ENCODE assay signal across 10 mouse cellular contexts in genomic region chr16:30827901-30828608, GRCm38 (mm10).
DNase-seq lines count a peak whose midpoint lies in the region; ATAC-seq and TF ChIP-seq lines count a peak whose summit lies in the region.
"Had no signal": no experiment of that assay in that cellular context is flagged by ENCODE, and none has a peak within 500 bp of the region (broad histone marks: within the 10 kb centered on the region; RNA-seq: fewer than 3 reads in every experiment).

No protein-coding gene starts in this region.

- no peak overlapping the region for H3K9ac ChIP-seq in embryonic facial prominence, embryonic 14.5 days (ENCODE audit: low read depth, low read length)
- H3K9ac ChIP-seq in hindbrain, embryonic 13.5 days = no peak overlapping the region
- H3K9ac ChIP-seq: embryonic facial prominence, embryonic 12.5 days; midbrain, embryonic 15.5 days had no signal

- no peak overlapping the region for H3K4me3 ChIP-seq in embryonic facial prominence, embryonic 14.5 days (ENCODE audit: low read depth, low read length)
- no peak overlapping the region for H3K4me3 ChIP-seq in embryonic facial prominence, embryonic 10.5 days
- H3K4me3 ChIP-seq in gastrocnemius, adult 2 months = no peak overlapping the region
- no peak overlapping the region for H3K4me3 ChIP-seq in hindbrain, embryonic 13.5 days
- H3K4me3 ChIP-seq: embryonic facial prominence, embryonic 12.5 days; midbrain, embryonic 15.5 days had no signal

- H3K27me3 ChIP-seq in embryonic facial prominence, embryonic 14.5 days (replicated peaks; ENCODE audit: control insufficient read depth, insufficient read depth, low read length) = no peaks in the 10 kb centered on the region
- H3K27me3 ChIP-seq in embryonic facial prominence, embryonic 10.5 days (replicated peaks; ENCODE audit: low read depth, poor library complexity, severe bottlenecking) = no peaks in the 10 kb centered on the region
- H3K27me3 ChIP-seq in hindbrain, embryonic 13.5 days = no peaks in the 10 kb centered on the region
- H3K27me3 ChIP-seq: embryonic facial prominence, embryonic 12.5 days; midbrain, embryonic 15.5 days had no signal

- no peaks in the 10 kb centered on the region for H3K36me3 ChIP-seq in embryonic facial prominence, embryonic 14.5 days (ENCODE audit: control insufficient read depth, insufficient read depth, low read length)
- H3K36me3 ChIP-seq in embryonic facial prominence, embryonic 10.5 days (replicated peaks) = no peaks in the 10 kb centered on the region
- H3K36me3 ChIP-seq in hindbrain, embryonic 13.5 days = no peaks in the 10 kb centered on the region
- H3K36me3 ChIP-seq: embryonic facial prominence, embryonic 12.5 days; midbrain, embryonic 15.5 days had no signal

- H3K9me3 ChIP-seq in embryonic facial prominence, embryonic 14.5 days (ENCODE audit: control insufficient read depth, low read length) = no peaks in the 10 kb centered on the region
- H3K9me3 ChIP-seq in embryonic facial prominence, embryonic 10.5 days = 0 out of 2 replicates have a peak, but pooled peaks cover 2% of the 10 kb centered on the region
- H3K9me3 ChIP-seq in hindbrain, embryonic 13.5 days = 0 out of 2 replicates have a peak, but pooled peaks cover 4% of the 10 kb centered on the region
- H3K9me3 ChIP-seq: embryonic facial prominence, embryonic 12.5 days; midbrain, embryonic 15.5 days had no signal

- H3K4me1 ChIP-seq in embryonic facial prominence, embryonic 14.5 days (ENCODE audit: control insufficient read depth, insufficient read depth, low read length) = no peaks in the 10 kb centered on the region; the same call in 1 of the 2 replicates
- peaks cover 7% of the 10 kb centered on the region; the same call in 1 of the 2 replicates for H3K4me1 ChIP-seq in embryonic facial prominence, embryonic 10.5 days
- 0 out of 2 replicates have a peak, but pooled peaks cover 4% of the 10 kb centered on the region for H3K4me1 ChIP-seq in hindbrain, embryonic 13.5 days (replicated peaks)
- H3K4me1 ChIP-seq: embryonic facial prominence, embryonic 12.5 days; midbrain, embryonic 15.5 days had no signal

- intact Hi-C loops in gastrocnemius, adult 2 months (cut with DNase I) = loop anchor here (5.0 kb wide), 1 partner anchor 36 kb away; no protein-coding TSS in a partner anchor
- intact Hi-C loops in heart, postnatal 36 days (cut with DNase I) = no loop called here

- TF ChIP-seq CTCF in gastrocnemius, adult 2 months (IDR thresholded peaks at IDR 0.05) = no peak

- peak; percentile 67 for DNase-seq in embryonic facial prominence, embryonic 14.5 days (ENCODE audit: low spot score)
- DNase-seq in embryonic facial prominence, embryonic 10.5 days (ENCODE audit: low spot score) = no peak
- DNase-seq in gastrocnemius, adult 2 months = peak; percentile 75
- DNase-seq in heart, postnatal 36 days = peak; percentile 65 to 73
- DNase-seq in lung, postnatal 25 days (ENCODE audit: low spot score) = peak; percentile 72
- no peak for DNase-seq in cerebellum, adult 8-10 months

- no peak overlapping the region for H3K4me2 ChIP-seq in embryonic facial prominence, embryonic 14.5 days (ENCODE audit: low read depth, low read length)
- H3K4me2 ChIP-seq in hindbrain, embryonic 13.5 days = no peak overlapping the region
- H3K4me2 ChIP-seq: embryonic facial prominence, embryonic 12.5 days; midbrain, embryonic 15.5 days had no signal

- 71% methylated on average over 9 of the region's 9 CpGs for WGBS in embryonic facial prominence, embryonic 14.5 days
- 89% methylated on average over 9 of the region's 9 CpGs for WGBS in embryonic facial prominence, embryonic 10.5 days
- WGBS in hindbrain, embryonic 13.5 days = 90% methylated on average over 9 of the region's 9 CpGs

- H3K27ac ChIP-seq in embryonic facial prominence, embryonic 14.5 days (replicated peaks; ENCODE audit: low read depth, low read length) = 0 out of 2 replicates have a peak overlapping the region, but pooled peaks have one; percentile 53
- no peak overlapping the region for H3K27ac ChIP-seq in embryonic facial prominence, embryonic 10.5 days (replicated peaks)
- H3K27ac ChIP-seq in gastrocnemius, adult 2 months = peak overlapping the region; percentile 85
- H3K27ac ChIP-seq in hindbrain, embryonic 13.5 days = no peak overlapping the region
- H3K27ac ChIP-seq: embryonic facial prominence, embryonic 12.5 days; midbrain, embryonic 15.5 days had no signal

- no peak for ATAC-seq in embryonic facial prominence, embryonic 14.5 days (ENCODE audit: low read depth)
- no peak for ATAC-seq in hindbrain, embryonic 13.5 days (ENCODE audit: low FRiP score)
- ATAC-seq in megakaryocyte, adult 5-6 weeks (ENCODE audit: poor library complexity, severe bottlenecking) = no peak
- ATAC-seq: midbrain, embryonic 15.5 days had no signal

Comparison
In these comparisons a context has a peak if more than half of its experiments do, and no peak if none do; other contexts are left out.
1. DNase-seq: peak in embryonic facial prominence, embryonic 14.5 days (single experiment), gastrocnemius, adult 2 months (single experiment), heart, postnatal 36 days (2 of 2) and lung, postnatal 25 days (single experiment); none in embryonic facial prominence, embryonic 10.5 days (single experiment) and cerebellum, adult 8-10 months (single experiment).
2. H3K27ac ChIP-seq: peak in embryonic facial prominence, embryonic 14.5 days (single experiment) and gastrocnemius, adult 2 months (single experiment); none in embryonic facial prominence, embryonic 10.5 days (single experiment) and hindbrain, embryonic 13.5 days (single experiment).